Mouse (Mus musculus): ENCODE measurements at regions not wholly inside any gene's neighbourhood (a gene's known extent, or its start where the extent isn't known, plus 50 kb on each side); places are given as distances from the start of the nearest gene placed in this dataset.

- TF ChIP-seq POLR2A (IDR thresholded peaks at IDR 0.05; ENCODE audit: insufficient read length, low read depth) (no peak), TCF12 (IDR thresholded peaks at IDR 0.05; ENCODE audit: insufficient read depth, poor library complexity, severe bottlenecking) (no peak), E2F4 (IDR thresholded peaks at IDR 0.05; ENCODE audit: insufficient read depth) (no peak), POLR2AphosphoS2 (IDR thresholded peaks at IDR 0.05; ENCODE audit: insufficient read length, low read depth) (no peak), USF1 (IDR thresholded peaks at IDR 0.05; ENCODE audit: low read depth) (no peak), REST (IDR thresholded peaks at IDR 0.05; ENCODE audit: insufficient read depth, insufficient read length) (no peak), CEBPB (IDR thresholded peaks at IDR 0.05; ENCODE audit: insufficient read depth, poor library complexity, severe bottlenecking) (no peak)
These were observed 158.8 kb downstream of the Unc5cl start for GRCm38 (mm10) chr17:48613491-48613890.
